Mouse (Mus musculus): ENCODE measurements around the gene Mylip. TPM values are rescaled to one million over a fixed set of nuclear protein-coding genes. Genes with fewer than 3 reads are reported as not detected.

Mylip gene
- total RNA-seq (2021) = 10 to 100 TPM; 16.8 to 27.1 TPM
- polyA plus RNA-seq (2012; rRNA removed) = 10.5 and 13.6 TPM in 2 replicates
- long read RNA-seq, transcript Mylip-201 (7 exons, 3,065 nt) = major isoform, 12 of 16 reads
- long read RNA-seq, partial matches to known transcripts = 2 of 16 reads
- long read RNA-seq, other reads (novel, unspliced or antisense) = 2 of 16 reads

DNA sequence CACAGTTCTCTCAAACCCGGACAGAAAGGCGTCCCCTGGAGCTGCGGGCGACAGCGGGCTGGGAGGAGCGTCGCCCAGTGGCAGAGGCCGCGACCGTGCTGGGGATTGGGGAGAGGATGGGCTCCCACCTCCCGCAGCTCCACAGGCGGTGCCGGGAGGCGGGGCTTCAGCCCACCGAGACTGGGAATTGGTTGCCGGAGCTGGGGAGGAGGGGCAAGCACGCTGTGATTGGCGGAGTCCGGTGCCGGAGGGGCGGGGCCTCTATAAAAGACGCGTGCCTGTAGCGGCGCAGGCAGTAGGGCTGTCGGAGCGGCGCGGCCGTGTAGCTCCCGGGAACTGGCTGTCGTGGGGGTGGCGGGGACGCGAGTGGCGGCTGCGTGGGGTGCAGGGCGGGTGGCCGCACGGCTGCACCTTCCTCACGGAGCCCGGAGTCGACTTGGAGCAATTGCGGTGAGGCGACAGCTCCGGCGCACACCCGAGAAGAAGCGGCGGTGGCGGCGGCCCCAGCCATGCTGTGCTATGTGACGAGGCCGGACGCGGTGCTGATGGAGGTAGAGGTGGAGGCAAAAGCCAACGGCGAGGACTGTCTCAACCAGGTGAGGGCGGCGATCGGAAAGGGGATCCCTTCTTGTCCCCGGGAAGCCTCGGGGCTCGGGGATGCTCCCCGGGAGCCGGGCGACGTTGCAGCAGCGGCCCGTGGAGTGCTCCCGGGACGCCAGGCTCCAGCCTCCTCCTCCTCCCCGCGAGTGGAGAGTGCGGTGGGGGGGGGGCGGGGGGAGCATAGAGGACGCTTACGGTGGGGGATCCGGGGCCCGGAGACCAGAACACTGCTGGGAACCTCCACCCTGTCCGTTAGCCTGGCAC is at the start of gene Mylip:
TSS of gene Mylip (plus strand) at position 295 of the 864 bp plus-strand sequence.
- Histone ChIP-seq H3K4me3 (peak within 1 kb of the TSS; percentile 95), H3K27ac (peak within 1 kb of the TSS; percentile 91), H3K27me3 (ENCODE audit: control insufficient read depth, insufficient read depth, low read length) (no peaks in the 10 kb centered on the region), H3K36me3 (ENCODE audit: control insufficient read depth, insufficient read depth, low read length) (peaks cover 21% of the 10 kb centered on the region), H3K4me1 (ENCODE audit: control insufficient read depth, insufficient read depth, low read length) (peaks cover 3% of the 10 kb centered on the region), H3K9ac (ENCODE audit: low read depth, low read length) (peak within 1 kb of the TSS; percentile 92), H3K79me2 (replicated peaks; ENCODE audit: control insufficient read depth, insufficient read depth, low read length) (peaks cover 2% of the 10 kb centered on the region)
- WGBS = under 1% methylated on average over 78 of the region's 81 CpGs
- 0 out of 2 replicates have a peak, but pooled peaks have one; percentile 49 for TF ChIP-seq EP300 (IDR thresholded peaks at IDR 0.05; ENCODE audit: insufficient read depth, low read depth, low read length)
- TF ChIP-seq POLR2A (IDR thresholded peaks at IDR 0.05; ENCODE audit: insufficient read depth, low read depth, low read length) = peak; percentile 99
- TF ChIP-seq CTCF (IDR thresholded peaks at IDR 0.05) = peak; percentile 75
- DNase-seq = peak; percentile 99 to 100
- intact Hi-C loops (cut with DNase I) = loop anchor here (1.0 to 5.0 kb wide), 5 partner anchors 53 to 357 kb away; no protein-coding TSS in a partner anchor

DNA sequence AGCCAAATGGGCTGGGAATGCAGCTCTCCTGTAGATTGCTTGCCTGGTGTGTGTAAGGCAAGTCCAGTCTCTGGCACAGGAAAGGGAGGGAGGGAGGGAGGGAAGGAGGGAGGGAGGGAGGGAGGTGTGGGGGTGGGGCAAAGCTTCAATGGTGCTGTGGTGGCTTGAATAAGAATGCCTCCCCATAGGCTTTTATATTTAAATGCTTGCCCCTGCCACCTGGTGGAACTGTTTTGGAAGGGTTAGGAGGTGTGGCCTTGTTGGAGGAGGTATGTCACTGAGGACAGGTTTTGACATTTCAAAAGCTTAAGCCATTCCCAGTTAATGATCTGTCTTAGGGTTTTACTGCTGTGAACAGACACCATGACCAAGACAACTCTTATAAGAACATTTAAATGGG is 47.6 kb upstream of the Mylip start:
- no peaks in the 10 kb centered on the region for H3K36me3 ChIP-seq (ENCODE audit: control insufficient read depth, insufficient read depth, low read length)
- TF ChIP-seq CTCF (IDR thresholded peaks at IDR 0.05) (no peak), POLR2A (IDR thresholded peaks at IDR 0.05; ENCODE audit: insufficient read depth, low read depth, low read length) (no peak), EP300 (IDR thresholded peaks at IDR 0.05; ENCODE audit: insufficient read depth, low read depth, low read length) (no peak)
- H3K4me1 ChIP-seq (ENCODE audit: control insufficient read depth, insufficient read depth, low read length) = no peaks in the 10 kb centered on the region
- no peaks in the 10 kb centered on the region for H3K27me3 ChIP-seq (ENCODE audit: control insufficient read depth, insufficient read depth, low read length)
- no peak overlapping the region for H3K27ac ChIP-seq
- DNase-seq = no peak
- H3K4me3 ChIP-seq = no peak overlapping the region
- intact Hi-C loops (cut with DNase I) = no loop called here
- H3K79me2 ChIP-seq (replicated peaks; ENCODE audit: control insufficient read depth, insufficient read depth, low read length) = no peaks in the 10 kb centered on the region
- no peak overlapping the region for H3K9ac ChIP-seq (ENCODE audit: low read depth, low read length)

DNA sequence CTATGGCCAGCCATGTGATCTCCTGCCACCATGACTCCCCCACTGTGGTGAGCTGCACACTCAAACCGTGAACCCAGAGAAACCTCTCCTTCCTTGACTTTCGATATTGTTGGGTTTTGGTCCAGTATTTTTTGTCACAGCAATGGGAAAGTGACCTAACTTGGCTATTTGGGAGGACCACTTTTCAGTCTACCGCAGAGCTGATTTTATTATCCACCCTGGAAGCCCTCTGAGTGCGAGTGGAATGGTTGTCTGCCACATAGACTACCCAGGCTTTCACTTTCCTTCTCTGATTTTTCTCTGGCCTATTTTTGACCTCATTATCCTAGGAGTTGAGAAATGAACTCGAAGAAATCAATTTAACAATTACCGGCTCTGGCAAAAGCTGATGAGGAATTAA is 46.0 kb upstream of the Mylip start:
- no peak for DNase-seq
- Histone ChIP-seq H3K4me1 (ENCODE audit: control insufficient read depth, insufficient read depth, low read length) (no peaks in the 10 kb centered on the region), H3K27me3 (ENCODE audit: control insufficient read depth, insufficient read depth, low read length) (no peaks in the 10 kb centered on the region), H3K36me3 (ENCODE audit: control insufficient read depth, insufficient read depth, low read length) (no peaks in the 10 kb centered on the region), H3K4me3 (no peak overlapping the region), H3K79me2 (replicated peaks; ENCODE audit: control insufficient read depth, insufficient read depth, low read length) (no peaks in the 10 kb centered on the region), H3K9ac (ENCODE audit: low read depth, low read length) (no peak overlapping the region), H3K27ac (no peak overlapping the region)
- intact Hi-C loops (cut with DNase I) = no loop called here
- TF ChIP-seq CTCF (IDR thresholded peaks at IDR 0.05) = no peak
- no peak for TF ChIP-seq POLR2A (IDR thresholded peaks at IDR 0.05; ENCODE audit: insufficient read depth, low read depth, low read length)
- no peak for TF ChIP-seq EP300 (IDR thresholded peaks at IDR 0.05; ENCODE audit: insufficient read depth, low read depth, low read length)
- 92% methylated on average over 6 of the region's 6 CpGs for WGBS

DNA sequence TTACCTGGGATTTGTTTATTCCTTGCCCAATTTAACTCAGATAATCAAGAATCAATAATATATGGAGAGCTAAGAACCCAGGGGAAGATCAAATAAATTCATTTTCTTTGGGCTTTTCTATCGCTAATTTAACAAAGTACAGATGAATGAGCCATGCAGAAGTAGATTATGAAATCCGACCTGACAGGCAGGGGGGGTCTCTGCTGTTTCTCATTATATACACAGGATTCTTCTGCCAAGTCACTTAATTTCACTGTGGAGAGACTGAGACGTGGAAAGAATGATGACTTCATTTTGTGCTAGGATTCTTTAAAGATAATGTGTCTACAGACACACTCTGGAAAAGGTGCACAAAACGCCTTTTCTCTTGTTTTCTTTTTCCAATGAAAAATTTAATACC is 45.6 kb upstream of the Mylip start:
- 70% methylated on average over 4 of the region's 4 CpGs for WGBS
- no peaks in the 10 kb centered on the region for H3K36me3 ChIP-seq (ENCODE audit: control insufficient read depth, insufficient read depth, low read length)

DNA sequence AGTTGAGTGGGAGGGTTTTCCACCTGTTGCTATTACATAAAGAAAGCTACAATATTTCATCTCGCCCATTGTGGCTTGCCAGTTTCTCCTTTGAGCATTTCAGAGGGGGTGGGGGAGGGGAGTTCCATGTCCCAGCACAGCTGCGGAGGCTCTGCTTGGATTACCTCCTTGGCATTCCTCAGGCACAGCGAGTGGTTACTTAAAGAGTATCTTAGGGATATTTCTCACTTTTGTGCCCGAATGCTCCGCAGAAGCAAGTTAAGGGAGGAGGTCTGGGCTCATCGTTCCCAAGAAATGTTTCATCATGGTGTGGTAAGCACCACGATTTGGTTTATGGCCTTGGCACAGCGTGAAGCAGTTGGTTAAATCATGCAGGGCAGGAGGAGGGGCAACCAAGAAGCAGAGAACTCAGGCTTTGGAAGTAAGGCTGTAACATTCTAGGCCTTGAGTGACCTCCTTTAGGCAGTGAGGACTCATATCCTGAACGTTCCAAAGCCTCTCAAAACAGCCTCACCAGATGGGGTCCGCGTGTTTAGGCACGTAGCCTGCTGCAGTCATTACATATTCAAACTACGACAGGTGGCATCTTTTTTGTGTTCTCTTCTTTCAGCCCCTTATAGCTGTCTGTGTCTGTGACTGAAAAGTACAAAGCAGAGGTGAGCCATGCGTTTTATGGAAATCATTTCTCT is 43.9 kb upstream of the Mylip start:
- Histone ChIP-seq H3K9ac (ENCODE audit: low read depth, low read length) (no peak overlapping the region), H3K4me1 (ENCODE audit: control insufficient read depth, insufficient read depth, low read length) (no peaks in the 10 kb centered on the region), H3K79me2 (replicated peaks; ENCODE audit: control insufficient read depth, insufficient read depth, low read length) (no peaks in the 10 kb centered on the region), H3K36me3 (ENCODE audit: control insufficient read depth, insufficient read depth, low read length) (no peaks in the 10 kb centered on the region), H3K27me3 (ENCODE audit: control insufficient read depth, insufficient read depth, low read length) (no peaks in the 10 kb centered on the region), H3K4me3 (no peak overlapping the region), H3K27ac (no peak overlapping the region)
- TF ChIP-seq CTCF (IDR thresholded peaks at IDR 0.05) (no peak), EP300 (IDR thresholded peaks at IDR 0.05; ENCODE audit: insufficient read depth, low read depth, low read length) (no peak), POLR2A (IDR thresholded peaks at IDR 0.05; ENCODE audit: insufficient read depth, low read depth, low read length) (no peak)
- DNase-seq = no peak
- intact Hi-C loops (cut with DNase I) = no loop called here
- 44% methylated on average over 14 of the region's 14 CpGs for WGBS

More for the DNA sequence above, 45.6 kb upstream of the Mylip start:
- H3K4me3 ChIP-seq = no peak overlapping the region
- no peaks in the 10 kb centered on the region for H3K79me2 ChIP-seq (replicated peaks; ENCODE audit: control insufficient read depth, insufficient read depth, low read length)
- no peak overlapping the region for H3K27ac ChIP-seq
- TF ChIP-seq POLR2A (IDR thresholded peaks at IDR 0.05; ENCODE audit: insufficient read depth, low read depth, low read length) = no peak
- no peak for TF ChIP-seq EP300 (IDR thresholded peaks at IDR 0.05; ENCODE audit: insufficient read depth, low read depth, low read length)
- no peak for TF ChIP-seq CTCF (IDR thresholded peaks at IDR 0.05)
- no peaks in the 10 kb centered on the region for H3K27me3 ChIP-seq (ENCODE audit: control insufficient read depth, insufficient read depth, low read length)
- intact Hi-C loops (cut with DNase I) = no loop called here
- DNase-seq = no peak
- H3K9ac ChIP-seq (ENCODE audit: low read depth, low read length) = no peak overlapping the region
- no peaks in the 10 kb centered on the region for H3K4me1 ChIP-seq (ENCODE audit: control insufficient read depth, insufficient read depth, low read length)

Data from heart, adult 2 months (tissue).